Mouse (Mus musculus) ovary, adult 10 weeks (tissue): ENCODE measurements around the gene Hcst. TPM values are rescaled to one million over a fixed set of nuclear protein-coding genes. Genes with fewer than 3 reads are reported as not detected.

ENCODE experiments used
- polyA plus RNA-seq: library from polyadenylated mRNA; stranded (reverse); fragments of 350-450 nt; fragmentation: Illumina TruSeq; extraction: RNeasy Lipid Tissue Mini Kit (QIAGEN cat#74804); gene quantifications from one replicate; pipeline ENCODE4 v1.2.3, GENCODE M21; 2014

Hcst gene
- polyA plus RNA-seq: not detected

GRCm38 (mm10) chr7:30419561-30420499 is at the start of gene Hcst:
Hcst (minus strand) TSS chr7:30419854.

GRCm38 (mm10) chr7:30457629-30458330 is 38.1 kb upstream of the Hcst start, which contains the start of the genes Kirrel2 and Nphs1:
Kirrel2 (minus strand) TSS chr7:30457690.
Nphs1 (plus strand) TSS chr7:30458315.

GRCm38 (mm10) chr7:30444971-30445751 is 25.5 kb upstream of the Hcst start, which contains the start of gene Aplp1:
Aplp1 (minus strand) TSS chr7:30445535.

GRCm38 (mm10) chr7:30421175-30421889 is 1.7 kb upstream of the Hcst start, which contains the start of gene Nfkbid:
Nfkbid (plus strand) TSS chr7:30421732.

GRCm38 (mm10) chr7:30413596-30413995 is 6.1 kb downstream of the Hcst start, which contains the start of gene Tyrobp:
Tyrobp (plus strand) TSS chr7:30413760.

Other genes with a start within 250 kb of the Hcst start
- not detected for gene Cox7a1, start 235.7 kb downstream of the Hcst start, polyA plus RNA-seq
- 65.4 TPM for gene Capns1, start 221.0 kb downstream of the Hcst start, polyA plus RNA-seq
- 1.7 TPM for gene Polr2i, start 187.9 kb downstream of the Hcst start, polyA plus RNA-seq
- 6.8 TPM for gene Tbcb, start 187.6 kb downstream of the Hcst start, polyA plus RNA-seq
- not detected for gene Ovol3, start 184.1 kb downstream of the Hcst start, polyA plus RNA-seq
- gene Thap8, start 139.8 kb downstream of the Hcst start, polyA plus RNA-seq: not detected
- gene Wdr62, start 139.4 kb downstream of the Hcst start, polyA plus RNA-seq: 0.20 TPM
- gene Clip3, start 128.1 kb downstream of the Hcst start, polyA plus RNA-seq: 20.6 TPM
- 3.1 TPM for gene Alkbh6, start 111.1 kb downstream of the Hcst start, polyA plus RNA-seq
- 1.7 TPM for gene Syne4, start 105.0 kb downstream of the Hcst start, polyA plus RNA-seq
- 0.51 TPM for gene E130208F15Rik, start 98.1 kb downstream of the Hcst start, polyA plus RNA-seq
- gene Sdhaf1, start 96.0 kb downstream of the Hcst start, polyA plus RNA-seq: 1.3 TPM
- 0.40 TPM for gene Lrfn3, start 57.1 kb downstream of the Hcst start, polyA plus RNA-seq
- gene Tyrobp, start 6.1 kb downstream of the Hcst start, polyA plus RNA-seq: 5.6 TPM
- 0.23 TPM for gene Nfkbid, start 1.9 kb upstream of the Hcst start, polyA plus RNA-seq
- gene Aplp1, start 25.7 kb upstream of the Hcst start, polyA plus RNA-seq: 0.63 TPM
- not detected for gene Kirrel2, start 37.8 kb upstream of the Hcst start, polyA plus RNA-seq
- not detected for gene Nphs1, start 38.5 kb upstream of the Hcst start, polyA plus RNA-seq
- not detected for gene Prodh2, start 73.8 kb upstream of the Hcst start, polyA plus RNA-seq
- gene Arhgap33, start 115.2 kb upstream of the Hcst start, polyA plus RNA-seq: 0.23 TPM
- gene Hspb6, start 132.3 kb upstream of the Hcst start, polyA plus RNA-seq: 22.5 TPM
- 2.0 TPM for gene Proser3, start 132.4 kb upstream of the Hcst start, polyA plus RNA-seq
- gene Lin37, start 140.0 kb upstream of the Hcst start, polyA plus RNA-seq: 5.0 TPM
- gene U2af1l4, start 143.4 kb upstream of the Hcst start, polyA plus RNA-seq: 8.5 TPM
- gene Gm49396, start 143.5 kb upstream of the Hcst start, polyA plus RNA-seq: 1.1 TPM
- 24.5 TPM for gene Psenen, start 143.8 kb upstream of the Hcst start, polyA plus RNA-seq
- gene Igflr1, start 145.6 kb upstream of the Hcst start, polyA plus RNA-seq: not detected
- 4.7 TPM for gene Kmt2b, start 168.9 kb upstream of the Hcst start, polyA plus RNA-seq
- gene Zbtb32, start 179.1 kb upstream of the Hcst start, polyA plus RNA-seq: not detected
- gene Upk1a, start 193.0 kb upstream of the Hcst start, polyA plus RNA-seq: 0.34 TPM
- gene Cox6b1, start 206.3 kb upstream of the Hcst start, polyA plus RNA-seq: 586 TPM
- gene Etv2, start 216.0 kb upstream of the Hcst start, polyA plus RNA-seq: not detected
- gene Rbm42, start 230.5 kb upstream of the Hcst start, polyA plus RNA-seq: not detected
- 1.1 TPM for gene Haus5, start 245.1 kb upstream of the Hcst start, polyA plus RNA-seq